Mouse (Mus musculus) CH12.LX (cell line): ENCODE data around the gene Arcn1. TPM values are rescaled to one million over a fixed set of nuclear protein-coding genes. Genes with fewer than 3 reads are reported as not detected.

ENCODE experiments used
- DNase-seq: peaks from one replicate; pipeline ENCODE4 v3.0.0-alpha.2; 2013; ENCODE audit errors: extremely low read depth
- H3K27ac ChIP-seq: 2 replicates; pipeline ENCODE4 v1.5.1; 2012; ENCODE audit warnings: low read depth, mild to moderate bottlenecking, control low read depth, moderate library complexity; ENCODE audit not compliant: insufficient read depth
- H3K27me3 ChIP-seq: replicated peaks from 2 replicates; pipeline ENCODE3; 2012; ENCODE audit warnings: inconsistent platforms
- H3K36me3 ChIP-seq, 2 experiments: replicated peaks in 1 of 2; 2 replicates each; pipeline versions ENCODE3 to v1.6.1; 2012; ENCODE audit warnings: inconsistent platforms in 1 of 2, low read length in 1 of 2, mild to moderate bottlenecking in 1 of 2, mixed read lengths in 1 of 2, moderate library complexity in 1 of 2; ENCODE audit not compliant: control insufficient read depth in 1 of 2, insufficient read depth in 1 of 2
- H3K4me1 ChIP-seq, 2 experiments: 2 replicates each; pipeline ENCODE4 v1.6.1; 2012; ENCODE audit warnings: inconsistent platforms in 1 of 2, moderate library complexity in 1 of 2; ENCODE audit not compliant: insufficient read depth in 2 of 2, control insufficient read depth in 1 of 2
- H3K4me2 ChIP-seq: 2 replicates; pipeline ENCODE4 v1.6.1; 2012; ENCODE audit warnings: low read depth, mild to moderate bottlenecking, control low read depth; ENCODE audit not compliant: poor library complexity, insufficient read depth, severe bottlenecking
- H3K4me3 ChIP-seq, 3 experiments: fragments of 150-350 bp in 1 of 3; sonication (generic) in 1 of 3; replicated peaks in 1 of 3; 2 replicates each; pipeline versions ENCODE3 to v1.5.1; 2011 to 2012; ENCODE audit warnings: low read depth in 2 of 3, low read length in 2 of 3, mild to moderate bottlenecking in 2 of 3, moderate library complexity in 2 of 3, control low read depth in 1 of 3, improper control_type of control experiment in 1 of 3, inconsistent platforms in 1 of 3, mixed read lengths in 1 of 3; ENCODE audit not compliant: poor library complexity in 1 of 3
- H3K79me2 ChIP-seq: replicated peaks from 2 replicates; pipeline ENCODE4 v1.6.1; 2012; ENCODE audit warnings: mild to moderate bottlenecking, moderate library complexity; ENCODE audit not compliant: control insufficient read depth, poor library complexity, insufficient read depth, severe bottlenecking; ENCODE audit errors: extremely low read depth
- H3K9ac ChIP-seq: 2 replicates; pipeline ENCODE4 v1.6.1; 2012; ENCODE audit warnings: low read depth, mild to moderate bottlenecking, control low read depth, moderate library complexity; ENCODE audit not compliant: insufficient read depth
- H3K9me3 ChIP-seq: replicated peaks from 2 replicates; pipeline ENCODE3; 2012; ENCODE audit warnings: low read length, inconsistent platforms, mixed read lengths
- CHD1 ChIP-seq: IDR thresholded peaks from 2 replicates; pipeline ENCODE4 v1.6.1; 2012; ENCODE audit warnings: low read depth, low read length, improper control_type of control experiment, inconsistent platforms
- E2F4 ChIP-seq: IDR thresholded peaks from 2 replicates; pipeline ENCODE4 v1.6.1; 2011; ENCODE audit warnings: low read depth, low read length, improper control_type of control experiment; ENCODE audit not compliant: insufficient replicate concordance
- ELF1 ChIP-seq: IDR thresholded peaks from 2 replicates; pipeline ENCODE4 v1.6.1; 2014; ENCODE audit warnings: low read depth, mild to moderate bottlenecking, inconsistent platforms, low read length, improper control_type of control experiment
- EP300 ChIP-seq: IDR thresholded peaks from 2 replicates; pipeline ENCODE4 v1.6.1; 2011; ENCODE audit warnings: low read length, improper control_type of control experiment
- HCFC1 ChIP-seq: IDR thresholded peaks from 2 replicates; pipeline ENCODE4 v1.6.1; 2012; ENCODE audit warnings: low read depth, mild to moderate bottlenecking, inconsistent platforms, low read length, improper control_type of control experiment
- IRF4 ChIP-seq: IDR thresholded peaks from 2 replicates; pipeline ENCODE4 v1.6.1; 2014; ENCODE audit warnings: low read depth, mild to moderate bottlenecking, inconsistent platforms, low read length, improper control_type of control experiment
- JUND ChIP-seq: conservative IDR thresholded peaks from 2 replicates; pipeline ENCODE4 v1.6.1; 2011; ENCODE audit warnings: low read depth, low read length, improper control_type of control experiment
- NELFE ChIP-seq: IDR thresholded peaks from 2 replicates; pipeline ENCODE4 v1.6.1; 2011; ENCODE audit warnings: low read depth, low read length, improper control_type of control experiment
- NRF1 ChIP-seq: IDR thresholded peaks from 2 replicates; pipeline ENCODE4 v1.6.1; 2014; ENCODE audit warnings: low read depth, mild to moderate bottlenecking, inconsistent platforms, low read length, improper control_type of control experiment, moderate library complexity
- SIN3A ChIP-seq: IDR thresholded peaks from 2 replicates; pipeline ENCODE4 v1.6.1; 2012; ENCODE audit warnings: low read length, improper control_type of control experiment, inconsistent platforms
- UBTF ChIP-seq: IDR thresholded peaks from 2 replicates; pipeline ENCODE4 v1.6.1; 2012; ENCODE audit warnings: low read depth, mild to moderate bottlenecking, inconsistent platforms, low read length, improper control_type of control experiment, moderate library complexity
- ZC3H11A ChIP-seq: IDR thresholded peaks from 2 replicates; pipeline ENCODE4 v1.6.1; 2012; ENCODE audit warnings: low read depth, mild to moderate bottlenecking, inconsistent platforms, low read length, improper control_type of control experiment
- ZMIZ1 ChIP-seq: IDR thresholded peaks from 2 replicates; pipeline ENCODE4 v1.6.1; 2012; ENCODE audit warnings: low read depth, mild to moderate bottlenecking, inconsistent platforms, low read length, improper control_type of control experiment
- dilution Hi-C: fragments of 300-500 bp; cut with MboI; formaldehyde crosslinking; loops from 2 replicates; pipeline ENCODE4 v1.14.3; 2020; ENCODE audit warnings: low sequenced_read_pairs; ENCODE audit not compliant: extremely low pct_unique_long_range_greater_than_20kb, extremely low pct_ligation_motif_present
- in situ Hi-C: fragments of 300-500 bp; cut with MboI; formaldehyde crosslinking; loops from 3 replicates; pipeline ENCODE4 v1.14.3; 2019; ENCODE audit warnings: low sequenced_read_pairs, low pct_ligation_motif_present, low pct_unique_long_range_greater_than_20kb, mixed read lengths
- polyA plus RNA-seq: library from polyadenylated mRNA; unstranded; fragments of >175 nt; gene quantifications from 2 replicates; pipeline ENCODE4 v1.2.1, GENCODE M21; 2012; ENCODE audit warnings: low read depth; ENCODE audit not compliant: insufficient read length
- total RNA-seq, 2 experiments: library from RNA; depleted of rRNA; stranded (reverse); fragments of 300-350 nt in 1 of 2; fragments of >200 nt in 1 of 2; gene quantifications; 2 replicates each; pipeline ENCODE4 v1.2.3; 2012 to 2014

The Arcn1 gene
- total and polyA plus RNA-seq, 3 experiments = 79.4 to 150 (median 127) TPM

DNA sequence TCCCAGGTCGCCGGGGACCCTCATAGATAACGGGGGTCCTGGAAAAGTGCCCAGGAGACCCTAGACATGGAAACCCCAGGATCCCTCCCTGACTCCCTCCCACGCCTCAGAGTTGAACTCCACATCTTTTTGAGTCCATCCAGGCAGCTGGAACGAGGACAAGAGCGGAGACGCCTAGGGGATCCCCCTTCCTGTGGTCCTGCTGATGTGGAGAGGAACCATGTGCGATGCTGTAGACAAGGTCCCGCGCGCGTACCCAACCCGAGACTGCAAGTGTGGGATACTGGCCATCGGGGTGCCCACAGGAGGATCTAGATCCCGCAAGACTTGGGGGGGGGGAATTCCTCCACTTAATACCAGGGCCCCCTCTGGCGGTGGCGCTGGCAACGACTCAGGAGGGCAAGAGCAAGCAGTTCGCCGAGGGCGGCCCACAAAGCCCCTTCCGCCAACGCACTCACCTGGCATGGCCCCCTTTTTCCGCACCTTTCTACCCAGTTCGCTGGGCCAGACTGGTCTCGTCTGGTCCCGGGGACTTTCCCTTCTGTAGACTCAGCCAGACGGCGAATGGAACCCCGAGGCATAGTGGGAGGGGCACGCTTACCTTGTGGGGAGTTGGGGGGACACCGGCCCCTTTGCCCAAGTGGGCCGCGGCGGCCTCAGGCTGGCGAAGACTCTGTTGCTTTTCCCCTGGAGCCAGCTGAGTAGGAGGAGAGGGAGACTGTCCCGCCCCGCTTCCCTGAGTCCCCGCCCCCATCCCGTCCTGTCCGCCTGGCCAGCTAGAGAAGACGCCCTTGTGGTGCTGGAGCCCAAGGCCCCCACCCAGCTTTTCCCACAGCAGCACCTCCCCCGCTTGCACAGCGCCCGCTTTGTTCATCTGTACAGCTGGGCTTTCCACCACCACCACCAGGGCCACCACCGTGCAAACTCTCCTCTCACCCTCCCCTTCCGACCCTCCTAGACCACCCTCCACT, 32.8 kb downstream of the Arcn1 start, which contains the start of gene Phldb1 (continued):
- TF ChIP-seq HCFC1 (no peak), EP300 (no peak), NELFE (no peak), SIN3A (no peak), JUND (no peak), UBTF (no peak), CHD1 (no peak), E2F4 (no peak), ZC3H11A (no peak), IRF4 (0 out of 2 replicates have a peak, but pooled peaks have one; percentile 42)

DNA sequence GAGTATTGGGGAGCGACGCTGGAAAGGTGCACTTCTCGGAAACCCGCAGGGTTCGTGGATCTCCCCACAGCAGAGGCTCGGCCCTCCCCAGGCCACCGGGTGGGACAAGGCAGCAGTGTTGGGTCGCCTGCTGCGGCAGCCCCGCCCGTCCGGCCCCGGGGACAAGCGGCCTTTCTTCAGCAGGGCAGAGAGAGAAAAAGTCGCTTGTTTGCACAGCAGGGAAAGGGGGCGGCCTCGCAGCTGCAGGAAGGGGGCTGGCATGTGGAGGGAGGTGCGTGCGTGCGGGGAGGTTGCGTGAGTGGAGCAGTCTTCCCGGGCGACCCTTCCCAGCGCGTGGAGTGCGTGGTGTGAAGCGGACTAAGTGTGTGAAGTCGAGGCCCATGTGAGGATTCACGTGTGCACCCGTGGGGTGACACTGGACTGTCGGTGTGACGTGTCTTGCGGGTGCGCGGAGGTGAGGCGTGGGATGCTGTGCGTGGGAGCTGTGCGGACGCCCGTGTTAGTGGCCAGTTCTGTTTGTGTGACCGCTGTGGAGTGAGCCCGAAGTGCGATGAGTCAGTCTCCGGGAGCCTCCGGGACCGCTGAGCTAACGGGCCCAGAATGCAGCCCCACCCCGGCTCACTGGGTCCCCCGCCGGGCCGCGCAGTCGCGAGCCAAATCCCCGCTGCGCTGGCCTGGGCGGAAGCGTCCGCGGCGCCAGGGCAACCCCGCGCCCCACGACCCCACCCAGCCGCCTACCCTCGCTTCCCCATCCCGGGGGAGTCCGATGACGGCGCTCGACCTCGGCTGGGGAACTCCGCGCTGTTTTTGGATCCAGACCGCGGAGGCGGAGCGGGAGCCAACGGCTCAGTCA, 33.7 kb downstream of the Arcn1 start:
- no peak overlapping the region for H3K27ac ChIP-seq
- in situ Hi-C loops = no loop called here
- H3K4me2 ChIP-seq = peak overlapping the region; percentile 90
- peaks cover 43% of the 10 kb centered on the region for H3K27me3 ChIP-seq
- dilution Hi-C loops = no loop called here
- H3K4me3 ChIP-seq = peak overlapping the region; percentile 47 to 59 (median 51)
- DNase-seq = peak; percentile 29
- H3K4me1 ChIP-seq = peaks cover 13 to 36% of the 10 kb centered on the region in 2 experiments
- peak overlapping the region; percentile 42 for H3K9ac ChIP-seq
- H3K9me3 ChIP-seq = peaks cover 1% of the 10 kb centered on the region
- no peaks in the 10 kb centered on the region for H3K36me3 ChIP-seq
- TF ChIP-seq UBTF = peak; percentile 83; the same call in 1 of the 2 replicates
- no peak for TF ChIP-seq ZMIZ1
- peak; percentile 45 for TF ChIP-seq ELF1
- peak; percentile 69 for TF ChIP-seq NRF1
- TF ChIP-seq NELFE = no peak
- no peaks in the 10 kb centered on the region for H3K79me2 ChIP-seq
